Mouse (Mus musculus) splenic B cell, adult 2 months (primary cell): ENCODE results near the gene Fam180a.

Experiments
- DNase-seq: peaks from one replicate; pipeline ENCODE4 v3.0.0-alpha.2; 2011; ENCODE audit warnings: low read depth, low spot score
- H3K27me3 ChIP-seq: 2 replicates; pipeline ENCODE4 v1.6.1; 2012; ENCODE audit warnings: mild to moderate bottlenecking, low read length, moderate library complexity, mixed read lengths; ENCODE audit not compliant: control insufficient read depth, poor library complexity, insufficient read depth, severe bottlenecking
- H3K36me3 ChIP-seq: 2 replicates; pipeline ENCODE4 v1.6.1; 2012; ENCODE audit warnings: mild to moderate bottlenecking, low read length, moderate library complexity, mixed read lengths; ENCODE audit not compliant: control insufficient read depth, poor library complexity, insufficient read depth, severe bottlenecking

Gene Fam180a

GRCm38 (mm10) chr6:35334278-35334677 lies 8.3 kb upstream of the Fam180a start:
- no peak for DNase-seq
- no peaks in the 10 kb centered on the region for H3K36me3 ChIP-seq
- H3K27me3 ChIP-seq = no peaks in the 10 kb centered on the region; the same call in 1 of the 2 replicates

DNA sequence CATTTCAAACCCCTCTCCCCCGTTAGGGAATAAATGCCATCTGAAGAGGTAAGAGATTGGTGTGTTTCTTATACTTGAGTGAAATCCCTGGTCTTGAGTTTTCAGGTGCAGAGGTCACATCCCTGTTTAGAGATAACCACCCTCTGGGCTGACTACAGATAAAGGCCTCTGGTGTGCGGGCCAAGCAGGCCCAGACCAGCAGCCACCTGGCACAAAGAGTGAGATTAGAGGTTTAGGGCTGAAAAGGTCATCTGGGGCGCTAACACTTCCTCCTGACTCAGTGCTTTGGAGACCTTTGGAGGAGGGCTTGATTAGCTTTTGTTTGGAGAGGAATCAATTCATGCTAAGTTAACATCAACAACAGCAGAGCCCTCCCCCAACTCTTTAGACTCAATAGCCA lies 7.7 kb upstream of the Fam180a start:
- no peaks in the 10 kb centered on the region for H3K36me3 ChIP-seq
- DNase-seq = no peak
- no peaks in the 10 kb centered on the region; the same call in 1 of the 2 replicates for H3K27me3 ChIP-seq

GRCm38 (mm10) chr6:35330834-35331233 lies 4.9 kb upstream of the Fam180a start:
- Histone ChIP-seq H3K36me3 (no peaks in the 10 kb centered on the region), H3K27me3 (no peaks in the 10 kb centered on the region; the same call in 1 of the 2 replicates)
- no peak for DNase-seq

GRCm38 (mm10) chr6:35329956-35330355 lies 4.0 kb upstream of the Fam180a start:
- DNase-seq = no peak
- Histone ChIP-seq H3K27me3 (no peaks in the 10 kb centered on the region; the same call in 1 of the 2 replicates), H3K36me3 (no peaks in the 10 kb centered on the region)

DNA sequence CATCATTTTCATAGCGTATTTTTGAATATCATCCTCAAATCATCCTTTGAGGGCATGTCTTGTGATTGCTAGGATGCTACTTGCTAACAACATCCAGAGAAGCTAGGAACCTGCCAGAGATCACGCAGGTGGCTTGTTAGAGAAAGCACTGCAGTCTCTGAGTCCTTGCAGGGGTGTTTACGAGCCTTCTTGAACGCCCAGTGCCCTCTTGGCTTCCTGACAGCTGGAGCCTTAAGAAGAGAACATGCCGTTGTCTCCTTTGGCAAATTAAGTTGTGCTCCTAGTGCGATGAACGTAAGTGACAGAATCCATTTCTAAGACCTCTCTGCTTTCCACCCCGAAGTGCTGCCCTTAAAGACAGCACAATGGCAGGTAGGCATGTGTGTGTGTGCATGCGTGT lies 1.6 kb downstream of the Fam180a start:
- no peaks in the 10 kb centered on the region for H3K27me3 ChIP-seq
- H3K36me3 ChIP-seq = no peaks in the 10 kb centered on the region
- no peak for DNase-seq

GRCm38 (mm10) chr6:35323046-35323445 lies 2.9 kb downstream of the Fam180a start:
- no peaks in the 10 kb centered on the region for H3K36me3 ChIP-seq
- no peaks in the 10 kb centered on the region for H3K27me3 ChIP-seq
- no peak for DNase-seq

DNA sequence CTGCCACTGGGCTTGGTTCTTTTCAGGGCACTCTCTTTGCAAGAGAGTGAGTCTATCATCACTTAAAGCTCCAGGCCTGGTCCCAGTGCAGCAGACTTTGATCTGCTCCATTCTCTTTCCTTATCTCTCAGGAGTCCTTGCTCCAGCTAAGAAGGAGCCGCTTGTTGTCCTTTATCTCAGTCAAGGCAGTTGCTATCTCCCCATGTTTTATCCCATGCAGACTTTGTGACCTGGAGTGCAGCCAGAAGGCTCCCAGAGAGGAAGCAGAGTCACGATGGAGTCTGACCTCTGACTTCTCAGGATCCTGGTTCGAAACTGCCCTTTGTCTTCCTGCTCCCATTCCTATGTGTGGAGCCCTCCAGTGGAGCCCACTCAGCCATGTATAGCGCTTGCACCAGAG lies 4.8 kb downstream of the Fam180a start:
- H3K27me3 ChIP-seq = no peaks in the 10 kb centered on the region
- no peaks in the 10 kb centered on the region for H3K36me3 ChIP-seq
- no peak for DNase-seq

- Histone ChIP-seq H3K36me3 (no peaks in the 10 kb centered on the region), H3K27me3 (no peaks in the 10 kb centered on the region)
- no peak for DNase-seq
Measured at GRCm38 (mm10) chr6:35319850-35320249, 6.1 kb downstream of the Fam180a start.

DNA sequence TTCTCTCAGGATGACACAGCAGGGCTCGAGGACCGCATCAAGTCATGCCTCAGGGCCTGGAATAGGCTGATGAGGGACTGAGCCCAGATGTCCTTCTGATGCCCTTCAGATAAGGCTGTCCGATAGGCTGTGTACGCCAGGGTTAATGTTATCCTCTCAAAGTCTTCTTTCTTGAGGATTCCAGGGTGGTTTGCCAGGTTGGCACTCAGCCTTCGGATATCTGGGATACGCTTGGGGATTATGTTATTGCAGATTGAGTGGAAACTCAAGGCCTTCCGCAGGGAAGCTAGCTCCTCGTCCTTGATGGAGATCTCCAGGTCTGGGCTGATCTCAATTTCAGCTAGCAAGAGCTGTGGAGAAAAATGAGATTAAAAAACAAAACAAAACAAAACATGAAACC lies 12.4 kb downstream of the Fam180a start:
- Histone ChIP-seq H3K36me3 (no peaks in the 10 kb centered on the region), H3K27me3 (no peaks in the 10 kb centered on the region)
- no peak for DNase-seq

GRCm38 (mm10) chr6:35309406-35309805 lies 16.5 kb downstream of the Fam180a start:
- DNase-seq = no peak
- H3K27me3 ChIP-seq = no peaks in the 10 kb centered on the region
- H3K36me3 ChIP-seq = no peaks in the 10 kb centered on the region

DNA sequence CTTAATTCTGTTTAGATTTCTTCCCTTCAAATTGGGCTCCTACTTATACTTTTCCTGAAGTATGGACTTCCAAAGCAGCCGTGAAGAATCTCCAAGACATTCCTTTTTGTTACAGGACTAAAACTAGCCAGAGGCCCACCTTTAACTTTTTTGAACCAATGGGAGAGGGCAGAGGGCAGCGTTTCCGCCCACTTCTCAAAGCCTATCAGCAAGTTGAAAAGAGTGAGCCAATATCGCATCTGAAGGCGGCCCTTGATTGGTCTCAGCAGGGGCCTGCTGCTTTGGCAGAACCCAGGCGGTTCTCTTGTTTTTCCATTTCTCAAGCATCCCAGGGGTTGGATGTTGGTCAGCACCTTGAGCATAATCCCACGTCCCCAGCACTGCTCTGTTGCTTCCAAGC lies 17.9 kb downstream of the Fam180a start, which contains the start of gene Slc13a4:
Gene Slc13a4 (minus strand): TSS at position 95 of the 400 bp plus-strand sequence.
- no peaks in the 10 kb centered on the region for H3K36me3 ChIP-seq
- H3K27me3 ChIP-seq = no peaks in the 10 kb centered on the region
- no peak for DNase-seq

- Histone ChIP-seq H3K27me3 (no peaks in the 10 kb centered on the region), H3K36me3 (no peaks in the 10 kb centered on the region)
- no peak for DNase-seq
Measured at GRCm38 (mm10) chr6:35307136-35307535, 18.8 kb downstream of the Fam180a start.

GRCm38 (mm10) chr6:35303355-35303900 lies 22.5 kb downstream of the Fam180a start:
- Histone ChIP-seq H3K27me3 (no peaks in the 10 kb centered on the region), H3K36me3 (no peaks in the 10 kb centered on the region)
- no peak for DNase-seq

DNA sequence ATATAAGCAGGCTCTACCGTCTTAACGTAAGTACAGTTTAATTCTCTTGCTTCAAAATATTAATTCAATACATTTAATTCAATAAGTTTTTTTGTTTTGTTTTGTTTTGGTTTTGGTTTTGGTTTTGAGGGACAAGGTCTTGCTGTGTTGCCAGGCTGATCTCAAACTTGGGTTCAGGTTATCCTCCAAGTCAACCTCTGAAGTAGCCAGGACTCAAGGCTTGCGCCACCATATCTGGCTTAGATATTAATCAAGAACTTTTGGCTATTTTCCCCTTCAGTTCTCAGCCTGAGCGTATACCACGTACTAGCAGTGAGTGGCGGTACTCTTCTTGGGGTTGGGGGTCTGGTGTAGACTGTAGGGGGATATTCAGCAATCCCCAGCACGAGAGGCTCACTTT lies 23.4 kb downstream of the Fam180a start:
- no peaks in the 10 kb centered on the region for H3K27me3 ChIP-seq
- H3K36me3 ChIP-seq = no peaks in the 10 kb centered on the region
- no peak for DNase-seq

- no peak for DNase-seq
- no peaks in the 10 kb centered on the region for H3K36me3 ChIP-seq
- H3K27me3 ChIP-seq = no peaks in the 10 kb centered on the region
Measured at GRCm38 (mm10) chr6:35298323-35298722, 27.6 kb downstream of the Fam180a start.
